Mouse (Mus musculus): ENCODE measurements at regions not wholly inside any gene's neighbourhood (a gene's known extent, or its start where the extent isn't known, plus 50 kb on each side); places are given as distances from the start of the nearest gene placed in this dataset.

DNA sequence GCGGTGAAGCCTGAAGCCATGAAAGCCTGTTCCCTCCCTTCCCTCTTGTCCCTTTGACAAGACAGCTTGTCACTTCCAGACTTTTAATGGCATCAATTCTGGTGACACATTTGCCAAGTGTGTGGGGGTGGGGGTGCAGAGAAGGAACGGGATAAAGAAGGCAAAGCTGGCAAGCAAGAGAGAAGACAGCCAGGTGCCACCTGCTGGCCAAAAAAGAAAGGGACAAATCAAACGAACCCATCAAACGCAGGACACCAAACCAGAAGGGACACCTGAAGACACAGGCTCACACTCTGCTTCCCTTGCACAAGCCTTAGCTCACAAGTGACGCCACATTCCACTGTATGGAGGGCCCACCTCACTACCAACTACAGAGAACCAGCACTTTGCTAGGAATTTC, 197.0 kb upstream of the Klf14 start:
- peak; percentile 49 for DNase-seq (ENCODE audit: extremely low read depth, insufficient read length, low spot score)

DNA sequence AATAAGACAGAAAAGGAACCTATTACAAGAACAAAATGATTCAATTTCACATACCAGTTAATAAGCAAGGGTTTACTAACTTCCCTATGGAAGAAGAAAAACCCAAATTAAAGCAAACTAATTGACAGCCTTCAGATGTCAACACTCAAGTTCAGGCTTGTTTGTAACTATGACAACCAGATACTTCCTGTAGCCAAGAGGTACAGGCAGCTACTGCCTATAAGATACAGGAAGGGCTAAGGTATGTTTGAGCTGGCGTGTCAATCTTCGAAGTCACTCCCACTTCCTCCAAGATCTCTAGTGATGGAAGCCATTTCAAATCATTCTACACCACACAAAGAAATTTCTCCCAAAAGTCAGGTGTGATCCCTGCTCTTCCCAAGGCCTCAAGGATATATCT, 198.1 kb upstream of the Klf14 start:
- no peak for DNase-seq (ENCODE audit: extremely low read depth, insufficient read length, low spot score)

DNA sequence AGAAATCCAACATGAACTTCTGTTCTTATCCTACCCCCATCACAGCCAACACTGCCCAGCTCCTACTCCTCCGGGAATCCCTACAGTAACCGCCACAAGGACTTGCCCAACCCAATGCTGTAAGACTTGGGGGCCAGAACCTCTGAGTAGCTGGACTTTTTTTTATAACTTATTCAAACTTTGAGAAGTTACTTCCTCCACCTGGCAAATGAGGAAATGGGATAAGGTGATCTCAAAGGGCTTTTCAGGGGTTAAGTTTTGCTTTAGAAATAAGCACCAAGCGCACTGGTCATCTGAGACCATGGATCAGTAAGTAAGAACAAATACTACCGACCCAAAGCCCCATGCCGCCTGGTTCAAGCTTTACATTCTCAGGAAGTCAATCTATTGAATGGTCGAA, 198.6 kb upstream of the Klf14 start:
- no peak for DNase-seq (ENCODE audit: extremely low read depth, insufficient read length, low spot score)

DNA sequence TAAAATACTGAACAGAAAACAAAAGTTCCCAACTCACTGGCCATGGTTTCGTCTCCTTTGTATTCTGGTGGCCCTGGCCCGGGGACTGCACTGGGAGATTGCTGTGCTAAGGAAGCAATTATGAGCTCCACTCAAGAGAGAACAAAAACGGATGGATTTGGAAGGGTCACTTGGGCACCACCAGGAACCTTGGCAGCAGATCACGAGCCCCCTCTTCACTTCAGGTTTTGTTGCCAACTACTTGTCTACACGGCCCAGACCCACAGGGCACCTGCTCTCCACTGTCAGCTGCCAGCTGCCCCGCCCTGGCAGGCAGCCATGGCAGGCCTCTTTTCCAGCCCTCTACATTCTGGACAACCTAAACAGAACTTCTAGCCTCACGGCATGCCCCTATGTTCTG, 199.8 kb upstream of the Klf14 start:
- DNase-seq (ENCODE audit: extremely low read depth, insufficient read length, low spot score): no peak

DNA sequence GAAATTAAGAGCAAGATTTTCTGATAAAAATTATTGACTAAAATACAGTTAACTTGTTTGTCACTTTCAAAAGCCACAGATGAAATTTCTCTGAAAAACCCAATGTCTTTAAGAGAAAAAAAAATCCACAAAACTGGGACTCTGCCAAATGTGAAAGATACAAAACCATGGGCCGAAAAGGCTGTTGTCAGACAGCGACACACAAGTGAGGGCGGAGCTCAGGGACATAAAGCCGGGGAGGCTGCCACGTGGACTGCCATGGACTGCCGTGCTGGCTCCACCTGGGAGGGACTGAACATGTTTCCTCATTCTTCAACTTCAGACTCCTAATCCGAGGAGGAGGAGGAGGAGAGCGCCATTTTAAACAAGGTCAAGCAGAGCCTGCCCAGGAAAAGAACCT, 200.4 kb upstream of the Klf14 start:
- no peak for DNase-seq (ENCODE audit: extremely low read depth, insufficient read length, low spot score)

DNA sequence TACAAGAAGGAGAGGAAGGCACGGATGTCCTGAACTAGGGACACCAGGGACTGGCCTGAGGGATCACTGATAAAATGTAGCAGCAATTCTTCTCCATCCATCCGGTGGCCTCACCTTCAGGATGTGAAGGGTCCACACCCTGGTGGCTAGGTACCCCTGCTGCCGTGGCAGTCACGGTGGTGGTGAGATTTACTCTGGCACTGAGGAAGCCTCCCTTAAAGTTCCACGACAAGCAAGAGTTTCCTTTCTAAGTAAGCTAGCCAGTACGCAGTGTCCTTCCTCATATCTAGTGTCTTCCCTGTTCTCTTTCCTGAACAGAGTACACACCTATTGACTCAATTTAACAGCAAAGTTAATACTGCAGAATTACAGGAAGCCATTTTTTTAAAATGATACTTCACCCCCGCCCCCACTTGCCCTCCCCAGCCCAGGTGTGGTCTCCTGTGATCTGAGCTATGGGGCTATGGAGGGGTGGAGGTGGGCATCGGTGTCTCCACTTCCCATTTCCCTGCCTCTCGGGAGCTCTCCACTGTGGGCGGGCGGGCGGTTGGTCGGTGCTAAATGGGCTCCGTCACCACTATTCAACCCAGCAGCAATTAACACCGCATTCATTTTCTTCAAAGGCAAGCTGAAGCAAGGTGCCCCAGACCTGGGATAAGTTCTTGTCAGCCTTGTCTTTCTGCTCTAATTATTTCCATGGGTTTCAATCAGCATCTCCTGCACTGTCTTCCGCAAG, 201.2 kb upstream of the Klf14 start:
- DNase-seq (ENCODE audit: extremely low read depth, insufficient read length, low spot score): no peak

DNA sequence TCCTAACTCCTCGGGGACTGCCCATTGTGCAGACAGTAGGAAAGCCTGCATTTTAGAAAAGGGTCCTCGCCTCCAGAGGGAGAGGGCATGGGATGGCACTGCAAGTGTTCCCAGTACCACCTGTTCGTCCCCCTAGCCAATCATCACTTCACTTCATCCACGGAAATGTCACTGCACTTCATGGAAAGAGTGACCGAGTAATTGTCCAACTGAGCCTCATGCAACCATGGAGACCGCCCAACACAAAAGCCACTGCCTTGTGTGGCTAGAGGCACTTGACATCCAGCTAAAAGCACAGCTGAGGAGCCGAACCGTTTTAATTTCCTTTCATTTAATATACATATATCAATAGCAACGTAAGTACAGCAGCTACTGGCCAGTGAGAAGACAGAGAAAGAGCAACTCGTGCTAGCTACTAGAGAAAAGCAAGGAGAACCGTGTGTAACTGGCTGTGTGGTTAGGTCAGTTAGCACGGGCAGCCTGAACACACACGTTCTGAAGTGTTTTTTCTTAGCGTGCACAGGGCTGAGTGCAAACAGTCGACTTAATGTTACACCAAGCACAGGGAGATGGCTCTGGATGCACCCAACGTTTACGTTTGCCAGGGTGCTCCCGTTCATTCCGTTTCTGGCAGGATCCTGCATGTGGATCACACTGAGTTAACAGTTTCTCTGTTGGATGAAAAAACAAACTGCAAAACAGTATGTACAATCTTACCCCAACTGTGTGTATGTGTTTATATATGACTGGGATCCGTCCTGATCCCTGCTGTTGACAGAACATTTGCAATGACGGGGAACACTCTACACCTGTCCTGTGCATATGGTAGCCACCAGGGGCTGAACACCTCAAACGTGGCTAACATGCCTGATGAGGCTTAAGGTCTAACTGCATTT, 202.8 kb upstream of the Klf14 start:
- no peak for DNase-seq (ENCODE audit: extremely low read depth, insufficient read length, low spot score)

DNA sequence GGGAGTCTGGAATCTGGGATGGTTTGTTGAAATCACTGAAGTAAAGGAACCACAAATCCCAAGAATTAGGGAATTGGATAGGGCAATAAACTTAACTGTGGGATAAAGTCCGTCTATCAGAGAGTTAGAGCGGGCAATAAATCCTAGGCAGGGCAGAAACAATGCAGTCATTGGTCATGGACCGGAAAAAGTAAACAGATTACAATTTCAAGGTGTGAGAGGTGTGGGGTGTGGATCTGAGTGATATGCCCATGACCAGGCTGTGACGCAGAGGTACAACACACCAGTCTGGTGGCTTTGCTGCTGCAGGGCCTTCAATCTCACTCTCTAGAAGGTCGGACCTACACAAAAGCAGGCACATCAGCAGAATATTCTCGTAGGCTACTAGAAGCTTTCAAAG, 206.1 kb upstream of the Klf14 start:
- no peak for DNase-seq (ENCODE audit: extremely low read depth, insufficient read length, low spot score)

DNA sequence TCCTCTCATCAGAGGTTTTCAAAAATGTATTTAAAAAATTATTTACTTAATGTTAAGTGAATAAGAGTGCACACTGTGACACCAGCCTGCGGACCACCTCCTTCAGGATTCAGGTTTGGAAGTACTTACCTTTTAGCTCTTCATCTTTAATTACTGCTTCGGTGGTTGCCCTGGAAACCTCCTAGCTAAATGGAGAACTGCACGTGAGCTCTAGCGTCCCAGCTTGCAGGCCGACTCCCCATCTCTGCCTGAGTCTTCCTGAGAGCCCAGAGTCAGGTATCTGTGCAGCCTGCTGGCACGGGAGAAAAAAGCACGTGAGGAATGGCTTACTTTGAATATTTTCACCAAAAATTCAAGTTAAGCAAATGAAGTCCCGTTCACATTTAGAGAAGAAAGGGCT, 207.5 kb upstream of the Klf14 start:
- no peak for DNase-seq (ENCODE audit: extremely low read depth, insufficient read length, low spot score)

DNA sequence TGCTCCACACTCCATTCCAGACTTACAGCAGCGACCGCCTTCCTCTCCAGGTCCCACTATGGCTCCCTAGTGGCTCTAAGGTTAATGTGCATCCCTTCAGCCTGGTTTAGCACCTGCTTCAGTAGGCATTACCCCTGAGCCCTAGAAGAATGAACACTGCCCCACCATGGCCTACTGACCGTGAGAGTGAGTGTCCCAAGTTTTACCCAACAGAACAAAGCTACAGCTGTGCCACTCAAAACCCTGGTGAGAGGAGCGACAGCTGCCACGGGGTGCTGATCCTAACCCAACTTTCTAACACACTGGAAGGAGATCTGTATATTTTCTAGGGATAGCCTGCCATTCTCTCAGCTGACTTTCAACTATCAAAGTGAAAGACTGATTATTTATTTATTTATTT, 208.9 kb upstream of the Klf14 start:
- no peak for DNase-seq (ENCODE audit: extremely low read depth, insufficient read length, low spot score)

DNA sequence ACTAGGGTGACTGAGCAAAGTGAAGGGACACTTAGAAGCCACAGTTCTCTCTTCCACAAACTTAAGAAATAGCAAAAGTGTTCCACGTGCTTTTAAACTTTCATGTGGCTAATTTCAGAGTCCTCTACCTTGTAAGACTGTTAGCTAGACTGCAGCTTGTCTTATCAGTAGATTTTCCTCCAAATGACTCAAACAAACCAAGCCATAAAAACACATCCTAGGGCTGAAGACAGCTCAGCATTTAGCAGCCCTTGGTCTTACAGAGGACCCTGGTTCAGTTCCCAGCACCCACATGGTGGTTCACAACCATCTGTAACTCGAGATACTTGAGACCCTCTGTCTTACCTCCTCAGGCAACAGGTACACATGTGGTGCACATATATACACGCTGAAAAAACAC, 209.9 kb upstream of the Klf14 start:
- no peak for DNase-seq (ENCODE audit: extremely low read depth, insufficient read length, low spot score)

DNA sequence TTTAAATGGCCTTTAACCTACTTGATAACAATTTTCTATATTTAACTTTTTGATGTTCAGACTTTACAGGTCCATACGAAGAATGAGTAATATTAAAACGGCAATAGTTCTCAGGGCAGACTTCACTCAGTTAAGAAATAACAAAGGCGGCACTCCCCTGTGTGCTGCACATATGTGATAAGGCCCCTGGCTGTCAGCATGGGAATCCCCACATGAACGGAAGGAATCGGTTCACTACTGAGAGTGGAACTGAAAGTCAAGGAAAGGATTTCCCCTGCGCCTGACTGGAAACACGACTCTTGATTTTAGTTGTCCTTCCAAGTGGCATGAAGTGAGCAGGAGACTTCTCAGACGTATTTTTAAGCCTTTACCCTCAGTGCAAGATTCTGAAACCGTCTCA, 210.5 kb upstream of the Klf14 start:
- DNase-seq (ENCODE audit: extremely low read depth, insufficient read length, low spot score): no peak

DNA sequence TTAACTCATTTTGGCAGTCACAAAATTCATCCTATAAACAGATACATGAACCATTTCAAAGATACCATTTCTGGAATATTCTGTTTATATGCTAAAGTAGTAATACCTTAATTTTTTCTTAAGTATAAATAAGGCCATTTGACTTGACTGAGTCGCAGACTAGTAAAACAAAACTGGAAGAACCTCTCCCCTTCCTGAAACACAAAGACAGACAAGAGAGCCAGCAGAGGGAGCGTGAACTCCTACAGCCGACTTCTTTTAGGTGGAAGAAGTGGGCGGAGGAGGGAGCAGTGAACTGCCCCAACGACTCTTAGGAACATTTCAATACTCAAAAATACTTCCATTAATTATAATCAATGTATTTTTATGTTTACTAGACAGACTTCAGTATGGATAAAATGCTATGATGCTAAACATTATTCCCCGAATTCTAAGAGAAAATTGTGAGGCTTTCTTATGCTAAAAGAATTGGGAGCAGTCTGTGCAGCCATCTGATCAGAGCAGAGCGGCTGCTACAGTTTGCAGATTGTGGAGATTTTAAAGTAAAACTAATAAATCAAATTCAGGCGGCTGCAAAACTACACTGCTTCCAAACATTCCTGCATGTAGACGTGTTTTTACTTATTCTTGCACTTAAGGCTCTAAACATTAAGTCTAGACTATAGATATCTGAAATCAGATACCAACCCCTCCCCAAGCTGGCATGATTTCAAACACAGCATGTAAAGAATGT, 211.2 kb upstream of the Klf14 start:
- DNase-seq (ENCODE audit: extremely low read depth, insufficient read length, low spot score): no peak

DNA sequence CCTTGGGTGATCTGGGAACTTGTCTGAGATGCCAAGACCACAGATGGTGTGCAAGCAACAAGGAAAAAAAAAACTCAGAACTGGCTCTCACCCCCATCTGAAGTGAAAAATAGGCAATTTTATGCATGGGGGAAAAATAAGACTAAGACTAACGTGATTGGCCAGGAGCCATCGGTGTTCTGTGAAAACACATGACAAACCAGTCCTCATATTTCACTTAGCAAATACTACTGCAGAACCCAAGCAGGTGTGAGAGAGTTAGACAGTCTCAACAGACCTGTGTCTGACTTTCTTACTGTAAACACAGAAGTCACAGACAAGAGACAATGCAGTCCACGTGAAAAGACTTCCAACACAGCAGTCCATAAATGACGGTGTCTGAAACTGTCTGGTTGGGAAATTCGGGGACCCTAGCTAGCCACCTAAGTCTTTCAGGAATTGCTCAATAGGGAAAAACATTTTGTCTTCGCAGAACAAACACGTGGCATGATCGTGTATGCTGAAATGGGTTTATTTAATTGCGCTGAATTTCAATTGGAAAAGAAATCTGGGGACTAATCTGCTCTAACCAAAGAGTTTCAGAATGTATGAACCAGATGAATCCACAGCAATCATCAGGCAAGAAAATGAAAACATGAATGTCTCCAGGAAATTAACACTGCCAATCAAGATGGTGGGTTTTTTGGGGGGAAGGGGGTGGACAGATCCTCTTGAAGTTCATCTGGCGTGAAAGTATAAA, 213.1 kb upstream of the Klf14 start:
- DNase-seq (ENCODE audit: extremely low read depth, insufficient read length, low spot score): no peak

DNA sequence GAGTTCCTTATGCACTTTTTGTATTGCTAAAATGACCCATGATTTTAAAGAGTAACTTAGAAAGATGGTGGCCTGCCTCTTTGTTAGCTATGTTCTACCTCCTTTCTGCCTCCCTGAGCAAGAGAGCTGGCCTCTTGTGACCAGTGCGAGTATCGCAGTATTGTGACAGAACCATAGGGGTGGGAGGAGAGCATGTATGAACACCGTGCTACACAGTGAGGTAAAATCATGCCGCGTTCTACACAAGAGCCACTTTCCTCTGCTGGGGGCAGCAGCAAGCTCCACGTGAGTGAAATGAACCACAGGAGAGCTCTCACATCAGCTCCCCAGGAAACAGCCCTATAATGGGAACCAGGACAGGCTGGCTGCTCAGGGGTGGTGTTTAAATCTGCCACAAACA, 216.9 kb upstream of the Klf14 start:
- DNase-seq (ENCODE audit: extremely low read depth, insufficient read length, low spot score): no peak

DNA sequence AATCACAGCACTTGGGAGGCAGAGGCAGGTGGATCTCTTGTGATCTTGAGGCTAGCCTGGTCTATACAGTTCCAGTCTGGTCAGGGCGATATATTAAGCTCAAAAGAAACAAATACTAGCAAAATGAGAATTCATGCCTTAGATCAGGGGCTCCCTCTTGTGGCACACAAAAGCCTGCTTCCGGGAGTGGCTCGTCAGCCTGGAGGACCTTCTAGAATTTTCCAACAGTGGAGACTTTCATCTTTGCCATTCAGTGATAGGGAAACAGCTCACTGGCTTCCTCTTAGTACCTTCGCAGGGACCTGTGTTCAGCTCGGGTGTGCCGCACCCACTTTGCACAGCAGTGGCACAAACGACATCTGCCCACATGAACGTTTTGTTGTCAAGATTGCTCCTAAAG, 217.5 kb upstream of the Klf14 start:
- no peak for DNase-seq (ENCODE audit: extremely low read depth, insufficient read length, low spot score)

DNA sequence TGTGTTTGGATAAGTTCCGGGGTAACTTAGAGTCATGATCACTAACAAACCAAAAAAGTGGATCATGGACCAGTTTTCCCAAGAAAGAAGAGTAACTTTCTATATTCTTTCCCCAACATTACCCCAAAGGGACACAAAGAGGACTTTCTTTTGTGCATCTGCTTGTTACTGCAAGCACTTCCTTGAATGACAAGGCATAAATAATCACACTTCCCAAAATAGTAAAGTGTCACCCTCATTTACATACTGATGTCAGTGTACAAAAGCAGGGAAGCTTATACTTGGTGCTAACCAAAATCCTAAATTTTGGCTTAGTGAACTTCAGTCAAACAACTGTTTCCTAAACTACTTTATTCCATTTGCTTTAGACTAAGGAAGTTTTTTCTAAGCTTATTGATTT, 218.0 kb upstream of the Klf14 start:
- no peak for DNase-seq (ENCODE audit: extremely low read depth, insufficient read length, low spot score)

DNA sequence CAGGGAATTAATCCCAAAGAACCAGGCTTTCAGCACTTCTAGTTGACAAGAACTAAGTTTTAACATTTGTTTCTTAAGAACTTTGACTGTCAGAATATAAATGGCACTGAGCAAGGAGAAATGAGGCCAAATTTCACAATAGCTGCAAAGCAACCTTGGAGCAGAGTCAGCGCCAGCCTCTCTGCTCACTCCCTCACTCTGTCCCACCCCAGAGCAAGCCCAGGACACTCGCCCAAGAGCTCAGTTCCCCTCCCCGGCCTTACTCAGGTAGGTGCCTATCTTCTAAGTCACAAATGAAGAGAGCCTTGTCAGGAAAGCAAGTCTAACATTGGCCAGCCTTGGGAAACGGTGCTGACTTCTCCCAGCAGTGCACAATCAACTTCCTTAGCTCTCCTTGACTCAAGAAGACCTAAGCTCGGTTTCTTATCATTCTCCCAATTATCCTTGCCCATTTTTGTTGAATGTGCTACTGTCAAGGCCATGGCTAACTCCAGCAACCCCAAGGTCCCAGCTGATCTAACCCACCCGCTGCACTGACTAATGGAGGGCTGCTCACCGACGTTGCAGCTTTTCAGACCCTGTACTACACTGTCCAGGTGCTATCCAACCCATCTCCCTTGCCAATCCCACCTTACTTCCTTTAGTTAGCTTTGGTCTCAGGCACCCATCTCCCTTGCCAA, 219.5 kb upstream of the Klf14 start:
- no peak for DNase-seq (ENCODE audit: extremely low read depth, insufficient read length, low spot score)

DNA sequence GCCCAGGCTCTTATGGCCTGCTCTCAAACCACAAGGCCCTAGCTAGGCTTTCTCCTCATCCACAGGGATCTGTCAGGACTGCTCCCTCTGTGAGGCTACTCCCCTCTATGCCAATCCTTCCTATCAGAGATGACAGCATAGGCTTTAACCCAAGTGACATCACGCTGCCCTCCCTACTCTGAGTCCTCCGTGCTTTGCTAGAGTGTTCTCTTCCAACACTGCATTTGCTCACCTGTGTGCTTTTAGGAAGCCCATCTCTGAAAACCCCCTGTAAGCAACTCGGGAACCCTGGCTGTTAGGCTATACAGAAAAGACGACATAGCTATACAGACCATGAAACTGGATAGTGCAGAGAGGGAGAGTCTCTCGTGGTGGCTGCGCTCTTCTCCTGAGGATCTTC, 216.3 kb upstream of the Mkln1 start:
- DNase-seq (ENCODE audit: extremely low read depth, insufficient read length, low spot score): no peak

DNA sequence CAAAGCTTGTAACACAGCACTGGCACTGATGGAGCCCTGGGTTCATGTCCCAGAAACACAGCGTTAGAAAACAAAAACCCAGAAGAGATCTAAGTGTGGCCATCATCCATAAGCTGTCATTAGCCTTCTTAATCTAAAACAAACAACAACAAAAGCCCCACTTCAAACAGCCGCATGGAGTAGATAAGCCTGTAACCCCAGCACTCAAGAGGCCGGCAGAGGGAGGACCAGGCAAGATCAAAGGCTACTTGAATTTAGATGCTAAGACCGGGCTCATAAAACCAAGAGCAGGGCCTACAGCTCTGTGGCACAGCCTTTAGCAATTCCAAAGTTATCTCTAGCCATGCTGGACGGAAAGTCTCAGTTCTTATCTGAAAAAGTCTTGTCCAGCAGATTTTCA, 215.4 kb upstream of the Mkln1 start:
- DNase-seq (ENCODE audit: extremely low read depth, insufficient read length, low spot score): no peak

Measured in 3134 (cell line).